Mouse (Mus musculus): ENCODE results near the gene Yif1b. TPM values are rescaled to one million over a fixed set of nuclear protein-coding genes. Genes with fewer than 3 reads are reported as not detected.

The Yif1b gene
- polyA plus RNA-seq, 1 experiment from 2014 or later = 100.0 TPM

DNA sequence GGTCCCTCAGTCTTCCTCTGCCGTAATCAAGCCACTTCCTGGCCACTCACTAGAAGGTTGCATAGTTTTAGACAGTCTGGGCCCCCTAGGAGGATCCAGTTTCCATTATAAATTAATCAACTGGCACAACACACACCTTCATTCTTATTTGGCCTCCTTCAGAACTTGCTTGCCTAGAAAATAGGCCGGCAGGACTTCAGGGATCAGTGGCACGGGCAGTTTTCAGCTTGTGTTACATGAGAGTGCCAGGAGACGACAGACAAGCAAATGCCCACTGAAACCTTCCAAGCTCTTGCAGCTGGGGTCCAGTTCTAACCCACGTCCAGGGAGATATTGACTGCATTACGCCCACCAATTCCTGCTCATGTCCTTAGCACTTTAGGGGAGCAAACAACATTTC, 24.0 kb downstream of the Yif1b start:
- no peaks in the 10 kb centered on the region for H3K9me3 ChIP-seq (ENCODE audit: control insufficient read depth, low read depth, low read length)
- peaks cover 10% of the 10 kb centered on the region; the same call in 1 of the 2 replicates for H3K36me3 ChIP-seq (ENCODE audit: control insufficient read depth, insufficient read depth, low read length)
- no peak overlapping the region for H3K27ac ChIP-seq (ENCODE audit: low read length)
- ATAC-seq (ENCODE audit: insufficient number of reproducible peaks, insufficient read depth, low FRiP score, low read depth) = no peak
- no peak overlapping the region for H3K4me3 ChIP-seq (ENCODE audit: low read depth, low read length)
- no peak overlapping the region for H3K9ac ChIP-seq (replicated peaks; ENCODE audit: low read depth, low read length)
- H3K4me2 ChIP-seq (replicated peaks; ENCODE audit: low read depth, low read length) = no peak overlapping the region
- 70% methylated on average over 6 of the region's 6 CpGs for WGBS
- no peaks in the 10 kb centered on the region for H3K27me3 ChIP-seq (ENCODE audit: control insufficient read depth, insufficient read depth, low read length)
- H3K4me1 ChIP-seq (ENCODE audit: control insufficient read depth, insufficient read depth, low read length) = no peaks in the 10 kb centered on the region

DNA sequence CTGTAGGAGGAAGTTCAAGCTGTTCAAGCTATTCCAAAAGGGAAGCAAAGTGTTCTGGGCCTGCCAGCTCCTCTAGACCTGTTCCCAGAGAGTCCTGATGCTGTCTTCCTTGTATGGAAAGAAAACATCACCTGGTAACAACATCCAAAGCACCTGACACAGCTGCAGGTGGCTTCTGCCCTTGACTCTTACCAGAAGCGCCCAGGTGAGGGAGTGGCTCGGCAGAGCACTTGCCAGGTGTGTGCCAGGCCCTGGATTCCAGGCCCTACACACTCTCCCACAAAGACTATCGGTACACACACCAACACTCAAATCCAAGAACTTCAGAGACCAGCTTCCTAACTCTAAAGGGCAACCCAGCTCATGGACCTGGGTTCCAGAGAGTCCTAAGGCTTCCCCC, 25.7 kb downstream of the Yif1b start:
- Histone ChIP-seq H3K4me2 (replicated peaks; ENCODE audit: low read depth, low read length) (no peak overlapping the region), H3K4me3 (ENCODE audit: low read depth, low read length) (no peak overlapping the region), H3K4me1 (ENCODE audit: control insufficient read depth, insufficient read depth, low read length) (no peaks in the 10 kb centered on the region), H3K36me3 (ENCODE audit: control insufficient read depth, insufficient read depth, low read length) (peaks cover 3% of the 10 kb centered on the region; the same call in 1 of the 2 replicates), H3K27me3 (ENCODE audit: control insufficient read depth, insufficient read depth, low read length) (no peaks in the 10 kb centered on the region), H3K9me3 (ENCODE audit: control insufficient read depth, low read depth, low read length) (no peaks in the 10 kb centered on the region), H3K27ac (ENCODE audit: low read length) (no peak overlapping the region), H3K9ac (replicated peaks; ENCODE audit: low read depth, low read length) (no peak overlapping the region)
- WGBS = 80% methylated on average over 3 of the region's 3 CpGs
- no peak for ATAC-seq (ENCODE audit: insufficient number of reproducible peaks, insufficient read depth, low FRiP score, low read depth)

GRCm38 (mm10) chr7:29265636-29266035, 27.5 kb downstream of the Yif1b start:
- no peak for ATAC-seq (ENCODE audit: insufficient number of reproducible peaks, insufficient read depth, low FRiP score, low read depth)
- Histone ChIP-seq H3K4me3 (ENCODE audit: low read depth, low read length) (no peak overlapping the region), H3K9ac (replicated peaks; ENCODE audit: low read depth, low read length) (no peak overlapping the region), H3K27me3 (ENCODE audit: control insufficient read depth, insufficient read depth, low read length) (no peaks in the 10 kb centered on the region), H3K4me1 (ENCODE audit: control insufficient read depth, insufficient read depth, low read length) (no peaks in the 10 kb centered on the region), H3K9me3 (ENCODE audit: control insufficient read depth, low read depth, low read length) (no peaks in the 10 kb centered on the region), H3K4me2 (replicated peaks; ENCODE audit: low read depth, low read length) (no peak overlapping the region), H3K27ac (ENCODE audit: low read length) (no peak overlapping the region), H3K36me3 (ENCODE audit: control insufficient read depth, insufficient read depth, low read length) (no peaks in the 10 kb centered on the region; the same call in 1 of the 2 replicates)
- WGBS = 91% methylated on average over 7 of the region's 7 CpGs

DNA sequence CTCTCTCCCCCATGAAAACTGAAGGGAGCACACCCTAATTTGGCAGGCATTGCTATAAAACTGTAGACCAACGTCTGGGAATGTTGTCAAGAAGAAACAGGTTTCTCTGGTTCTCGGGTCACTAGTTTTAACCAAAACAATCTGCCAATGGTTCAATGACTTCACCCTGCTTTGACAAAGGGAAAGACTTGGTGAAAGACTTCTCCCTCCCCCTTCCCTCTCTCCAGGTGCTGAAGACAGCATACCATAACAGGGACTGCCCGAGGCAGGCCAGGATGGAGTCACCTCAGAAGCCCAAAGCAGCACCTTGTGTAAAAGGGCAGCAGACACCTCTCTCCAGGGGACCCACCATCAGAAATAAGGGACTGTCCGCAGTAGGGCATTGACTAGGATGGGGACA, 28.8 kb downstream of the Yif1b start:
- H3K27me3 ChIP-seq (ENCODE audit: control insufficient read depth, insufficient read depth, low read length) = no peaks in the 10 kb centered on the region
- no peak; the same call in 1 of the 2 replicates for ATAC-seq (ENCODE audit: insufficient number of reproducible peaks, insufficient read depth, low FRiP score, low read depth)
- no peaks in the 10 kb centered on the region; the same call in 1 of the 2 replicates for H3K36me3 ChIP-seq (ENCODE audit: control insufficient read depth, insufficient read depth, low read length)
- H3K4me2 ChIP-seq (replicated peaks; ENCODE audit: low read depth, low read length) = no peak overlapping the region
- H3K27ac ChIP-seq (ENCODE audit: low read length) = no peak overlapping the region
- WGBS = 55% methylated on average over 4 of the region's 4 CpGs
- no peak overlapping the region for H3K4me3 ChIP-seq (ENCODE audit: low read depth, low read length)
- H3K9me3 ChIP-seq (ENCODE audit: control insufficient read depth, low read depth, low read length) = no peaks in the 10 kb centered on the region
- peaks cover 3% of the 10 kb centered on the region; the same call in 1 of the 2 replicates for H3K4me1 ChIP-seq (ENCODE audit: control insufficient read depth, insufficient read depth, low read length)
- no peak overlapping the region for H3K9ac ChIP-seq (replicated peaks; ENCODE audit: low read depth, low read length)

- Histone ChIP-seq H3K27ac (ENCODE audit: low read length) (no peak overlapping the region), H3K9ac (replicated peaks; ENCODE audit: low read depth, low read length) (no peak overlapping the region), H3K27me3 (ENCODE audit: control insufficient read depth, insufficient read depth, low read length) (no peaks in the 10 kb centered on the region), H3K4me2 (replicated peaks; ENCODE audit: low read depth, low read length) (no peak overlapping the region), H3K4me1 (ENCODE audit: control insufficient read depth, insufficient read depth, low read length) (peaks cover 4% of the 10 kb centered on the region; the same call in 1 of the 2 replicates), H3K4me3 (ENCODE audit: low read depth, low read length) (no peak overlapping the region), H3K36me3 (ENCODE audit: control insufficient read depth, insufficient read depth, low read length) (no peaks in the 10 kb centered on the region), H3K9me3 (ENCODE audit: control insufficient read depth, low read depth, low read length) (no peaks in the 10 kb centered on the region)
- no peak for ATAC-seq (ENCODE audit: insufficient number of reproducible peaks, insufficient read depth, low FRiP score, low read depth)
- 80% methylated on average over 4 of the region's 4 CpGs for WGBS
These were observed 32.3 kb downstream of the Yif1b start for GRCm38 (mm10) chr7:29270445-29270844.

GRCm38 (mm10) chr7:29271687-29272465, 33.7 kb downstream of the Yif1b start:
- ATAC-seq (ENCODE audit: insufficient number of reproducible peaks, insufficient read depth, low FRiP score, low read depth) = no peak
- Histone ChIP-seq H3K4me3 (ENCODE audit: low read depth, low read length) (no peak overlapping the region), H3K27me3 (ENCODE audit: control insufficient read depth, insufficient read depth, low read length) (no peaks in the 10 kb centered on the region), H3K4me2 (replicated peaks; ENCODE audit: low read depth, low read length) (no peak overlapping the region), H3K9ac (replicated peaks; ENCODE audit: low read depth, low read length) (no peak overlapping the region), H3K36me3 (ENCODE audit: control insufficient read depth, insufficient read depth, low read length) (no peaks in the 10 kb centered on the region), H3K27ac (ENCODE audit: low read length) (peak overlapping the region; percentile 27; the same call in 1 of the 2 replicates), H3K4me1 (ENCODE audit: control insufficient read depth, insufficient read depth, low read length) (peaks cover 8% of the 10 kb centered on the region; the same call in 1 of the 2 replicates), H3K9me3 (ENCODE audit: control insufficient read depth, low read depth, low read length) (no peaks in the 10 kb centered on the region)
- WGBS = 54% methylated on average over 8 of the region's 8 CpGs

- Histone ChIP-seq H3K27ac (ENCODE audit: low read length) (no peak overlapping the region), H3K4me2 (replicated peaks; ENCODE audit: low read depth, low read length) (no peak overlapping the region), H3K27me3 (ENCODE audit: control insufficient read depth, insufficient read depth, low read length) (no peaks in the 10 kb centered on the region), H3K4me3 (ENCODE audit: low read depth, low read length) (no peak overlapping the region), H3K36me3 (ENCODE audit: control insufficient read depth, insufficient read depth, low read length) (no peaks in the 10 kb centered on the region), H3K9ac (replicated peaks; ENCODE audit: low read depth, low read length) (no peak overlapping the region), H3K9me3 (ENCODE audit: control insufficient read depth, low read depth, low read length) (no peaks in the 10 kb centered on the region), H3K4me1 (ENCODE audit: control insufficient read depth, insufficient read depth, low read length) (peaks cover 8% of the 10 kb centered on the region; the same call in 1 of the 2 replicates)
- ATAC-seq (ENCODE audit: insufficient number of reproducible peaks, insufficient read depth, low FRiP score, low read depth) = no peak
- 81% methylated on average over 5 of the region's 5 CpGs for WGBS
These were observed 38.6 kb downstream of the Yif1b start for GRCm38 (mm10) chr7:29276715-29277114.

- Histone ChIP-seq H3K4me3 (ENCODE audit: low read depth, low read length) (no peak overlapping the region), H3K27ac (ENCODE audit: low read length) (no peak overlapping the region), H3K36me3 (ENCODE audit: control insufficient read depth, insufficient read depth, low read length) (no peaks in the 10 kb centered on the region), H3K4me1 (ENCODE audit: control insufficient read depth, insufficient read depth, low read length) (peaks cover 13% of the 10 kb centered on the region; the same call in 1 of the 2 replicates), H3K27me3 (ENCODE audit: control insufficient read depth, insufficient read depth, low read length) (0 out of 2 replicates have a peak, but pooled peaks cover 3% of the 10 kb centered on the region), H3K9me3 (ENCODE audit: control insufficient read depth, low read depth, low read length) (no peaks in the 10 kb centered on the region), H3K9ac (replicated peaks; ENCODE audit: low read depth, low read length) (no peak overlapping the region), H3K4me2 (replicated peaks; ENCODE audit: low read depth, low read length) (no peak overlapping the region)
- ATAC-seq (ENCODE audit: insufficient number of reproducible peaks, insufficient read depth, low FRiP score, low read depth) = no peak
- 86% methylated on average over 4 of the region's 4 CpGs for WGBS
These were observed 39.4 kb downstream of the Yif1b start for GRCm38 (mm10) chr7:29277510-29277909.
